Mouse (Mus musculus): Measurements from ENCODE around the gene Myo1a.
"Not testable (repeated sequence)": the region's sequence is repeated elsewhere in the genome, so short reads cannot be mapped to it uniquely, and the experiment has no call there.

The Myo1a gene

GRCm38 (mm10) chr10:127759181-127760110 is 54.5 kb downstream of the Myo1a start, which contains the start of the genes Rdh1 and Rdh16f1:
Gene Rdh1, plus strand, starts transcription at chr10:127759721.
Gene Rdh16f1, plus strand, starts transcription at chr10:127759787.
- DNase-seq (ENCODE audit: low read depth, low spot score) = no peak

- not testable (repeated sequence) for DNase-seq (ENCODE audit: low read depth, low spot score)
Observed at GRCm38 (mm10) chr10:127762926-127763325, 58.0 kb downstream of the Myo1a start.

- no peak for DNase-seq (ENCODE audit: low read depth, low spot score)
Observed at GRCm38 (mm10) chr10:127763914-127764680, 59.1 kb downstream of the Myo1a start.

- DNase-seq (ENCODE audit: low read depth, low spot score) = no peak
Observed at GRCm38 (mm10) chr10:127766564-127766963, 61.6 kb downstream of the Myo1a start.
